Mouse (Mus musculus) lung, postnatal 4 days (tissue): ENCODE data around the gene Smg6.
"Not testable (repeated sequence)": the region's sequence is repeated elsewhere in the genome, so short reads cannot be mapped to it uniquely, and the experiment has no call there.

Experiments used
- DNase-seq, 2 experiments: peaks; one replicate each; pipeline ENCODE4 v3.0.0; 2021

Gene Smg6

DNA sequence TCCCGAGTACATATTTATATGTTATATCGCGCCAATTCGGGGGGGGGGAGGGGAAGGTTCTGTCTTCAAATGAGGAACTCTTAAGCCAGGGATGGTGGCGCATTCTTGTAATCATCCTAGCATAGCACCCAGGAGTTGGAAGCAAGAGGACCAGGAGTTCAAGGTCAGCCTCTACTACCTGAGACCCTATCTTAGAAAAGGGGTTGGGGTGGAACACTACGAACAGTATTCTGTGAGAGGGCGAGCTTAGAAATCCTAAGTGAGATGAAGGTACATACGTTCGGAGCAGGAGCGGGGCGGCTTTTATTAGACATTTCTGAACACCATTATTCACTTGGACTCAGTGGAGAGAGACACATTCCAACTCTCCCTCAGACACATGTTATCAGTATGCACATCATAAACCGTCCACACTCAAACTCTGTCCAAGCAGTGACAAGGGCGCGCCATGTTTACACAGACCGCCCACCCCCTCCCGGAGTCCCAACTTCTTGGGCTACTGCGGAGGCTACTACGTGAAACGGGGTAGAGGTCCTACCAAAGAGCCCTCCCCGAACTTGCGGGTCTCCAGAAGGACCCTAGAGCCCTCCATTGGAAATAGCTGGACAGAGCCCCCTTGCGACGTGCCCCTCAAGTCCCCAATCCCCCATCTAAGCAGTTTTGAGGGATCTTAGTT lies 243.9 kb downstream of the Smg6 start, which contains the start of gene Hic1:
Hic1 (minus strand) TSS at position 115 of the 676 bp plus-strand sequence.
- DNase-seq, result peak; percentile 45 to 60

DNA sequence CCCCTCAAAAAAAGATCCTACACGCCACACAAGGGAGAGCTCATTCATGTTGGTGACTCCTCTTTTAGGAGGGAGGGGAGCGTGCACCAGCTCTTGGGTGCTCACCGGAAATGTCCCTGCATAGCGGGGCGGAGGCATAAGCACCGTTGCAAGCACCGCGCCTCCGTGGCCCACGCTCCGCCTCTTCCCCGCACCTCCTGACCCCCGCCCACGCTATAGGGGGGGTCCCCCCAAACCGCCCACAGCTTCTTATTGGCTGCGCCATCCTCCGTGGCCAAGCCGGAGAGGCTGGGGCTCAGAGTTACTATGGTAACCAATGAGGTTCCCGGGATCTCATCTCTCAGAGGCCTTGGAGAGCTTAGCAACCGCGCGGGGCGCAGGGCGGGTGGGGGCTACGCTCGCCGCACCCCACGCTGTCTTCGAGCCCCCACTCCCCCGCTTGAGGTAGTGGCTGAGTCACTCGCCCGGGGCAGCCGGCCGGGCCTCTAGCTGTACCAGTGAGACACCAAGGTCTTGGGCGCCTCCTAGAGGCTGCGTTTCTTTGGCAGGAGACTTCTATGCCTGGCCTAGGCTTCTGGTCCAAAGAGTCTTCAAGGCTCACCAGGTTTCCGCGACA lies 244.6 kb downstream of the Smg6 start:
- peak; percentile 92 to 93 for DNase-seq

DNA sequence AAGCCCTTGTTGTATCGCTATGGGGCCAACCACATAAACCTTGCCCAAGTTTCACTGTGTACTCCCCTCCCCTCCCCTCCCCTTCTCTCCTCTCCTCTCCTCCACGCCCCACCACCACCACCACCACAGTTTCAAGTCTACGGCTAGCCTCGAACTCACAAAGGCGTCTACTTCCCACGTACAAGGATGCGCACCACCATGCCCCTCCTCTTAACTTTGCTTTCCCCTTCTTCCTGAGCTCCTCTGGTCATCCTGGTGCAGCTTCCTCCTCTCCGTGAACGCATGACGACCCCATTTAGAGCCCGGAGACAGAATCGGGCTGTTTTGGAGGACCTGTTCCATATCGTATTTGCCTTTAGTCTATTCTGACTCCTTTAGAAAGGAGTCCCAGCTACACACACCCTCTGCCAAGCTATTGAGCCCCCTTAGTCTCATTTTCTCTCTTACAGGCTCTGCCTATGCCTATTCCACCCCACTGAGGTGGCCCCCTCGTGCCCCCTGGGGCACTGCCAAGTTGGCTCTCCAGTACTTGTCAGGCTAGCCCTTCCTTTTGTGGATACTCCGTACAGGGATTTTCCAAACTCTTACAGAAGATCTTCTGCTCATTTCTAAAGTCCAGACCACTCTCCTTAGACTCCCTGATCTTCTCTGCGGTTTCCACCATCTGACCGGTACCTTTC lies 245.7 kb downstream of the Smg6 start:
- DNase-seq, result peak in 1 of 2 experiments; percentile 20

DNA sequence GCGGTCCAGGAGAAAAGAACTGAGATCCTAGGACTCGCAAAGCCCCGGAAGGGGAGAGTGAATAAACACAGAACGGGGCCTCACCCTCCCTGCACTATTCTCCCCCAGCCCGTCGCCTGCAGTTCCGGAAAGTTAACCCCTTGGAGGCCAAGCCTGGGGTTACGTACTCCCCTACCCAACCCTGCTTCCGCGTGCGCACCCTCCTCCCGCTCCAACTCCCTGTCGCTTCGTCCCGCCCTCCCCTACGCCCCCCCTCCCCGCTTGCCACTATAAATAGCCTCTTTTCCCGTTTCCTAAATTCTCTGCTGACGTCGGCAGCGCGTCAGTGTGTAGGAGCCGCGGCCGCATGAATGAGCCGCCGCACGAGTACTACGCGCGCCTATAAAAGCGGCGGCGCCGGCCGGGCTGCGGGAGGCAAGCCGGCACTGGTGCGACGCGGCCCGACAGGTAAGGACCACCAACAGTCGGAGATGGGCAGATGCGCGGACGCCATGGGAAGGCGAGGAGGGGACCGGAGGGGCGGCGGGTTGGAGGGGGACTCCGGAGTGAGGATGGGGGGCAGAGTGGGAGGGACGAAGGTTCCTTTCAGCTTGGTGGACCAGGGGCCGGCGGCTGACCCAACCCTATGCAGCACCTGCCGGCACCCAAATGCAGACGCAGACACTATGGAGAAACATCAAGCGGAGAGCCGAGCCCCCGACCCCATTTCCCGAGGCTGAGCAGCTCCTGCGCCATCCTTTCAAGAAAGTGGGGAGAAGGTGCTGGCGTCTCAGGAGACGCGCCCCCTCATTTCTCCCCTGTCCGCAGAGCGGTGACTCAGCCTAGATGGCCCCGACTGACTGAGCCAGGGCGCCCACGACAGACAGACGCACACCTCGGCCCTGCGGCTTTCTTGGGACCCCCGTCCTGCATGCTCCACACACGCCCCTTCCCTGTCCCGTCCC lies 246.8 kb downstream of the Smg6 start:
- DNase-seq, result peak; percentile 43 to 49

DNA sequence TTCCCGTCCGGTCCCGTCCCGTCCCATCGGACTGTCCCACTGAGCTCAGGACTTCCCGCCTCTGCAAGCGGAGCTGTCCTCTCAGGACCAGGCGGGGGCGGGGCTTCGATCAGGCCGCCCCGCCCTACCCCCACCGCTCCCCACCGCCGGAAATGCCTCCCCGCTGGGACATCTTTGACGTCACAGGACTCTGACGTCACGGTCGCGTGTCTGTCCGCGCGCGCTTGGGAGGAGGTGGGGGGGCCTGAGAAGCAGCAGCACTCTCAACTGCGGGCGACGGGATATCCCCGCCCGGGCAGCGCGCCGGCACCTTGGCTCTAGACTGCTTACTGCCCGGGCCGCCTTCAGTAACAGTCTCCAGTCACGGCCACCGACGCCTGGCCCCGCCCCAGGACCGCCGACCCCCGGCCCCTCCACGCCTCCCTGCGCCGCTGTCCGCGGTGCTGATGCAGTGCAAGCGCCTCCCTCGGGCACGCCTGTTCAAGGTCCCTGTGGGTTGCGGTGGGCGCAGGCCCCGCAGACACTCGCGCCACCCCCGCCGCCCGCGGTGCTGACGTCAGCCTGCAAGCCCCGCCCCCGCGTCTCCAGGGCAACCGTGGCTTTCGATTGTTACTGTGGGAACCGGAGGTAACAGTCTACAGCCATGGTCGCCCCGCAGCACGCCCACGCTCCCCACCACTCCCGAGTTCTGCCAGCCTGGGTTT lies 247.6 kb downstream of the Smg6 start:
- peak; percentile 89 to 90 for DNase-seq

- no peak for DNase-seq
These were observed 248.2 kb downstream of the Smg6 start for GRCm38 (mm10) chr11:75173799-75174165.

DNA sequence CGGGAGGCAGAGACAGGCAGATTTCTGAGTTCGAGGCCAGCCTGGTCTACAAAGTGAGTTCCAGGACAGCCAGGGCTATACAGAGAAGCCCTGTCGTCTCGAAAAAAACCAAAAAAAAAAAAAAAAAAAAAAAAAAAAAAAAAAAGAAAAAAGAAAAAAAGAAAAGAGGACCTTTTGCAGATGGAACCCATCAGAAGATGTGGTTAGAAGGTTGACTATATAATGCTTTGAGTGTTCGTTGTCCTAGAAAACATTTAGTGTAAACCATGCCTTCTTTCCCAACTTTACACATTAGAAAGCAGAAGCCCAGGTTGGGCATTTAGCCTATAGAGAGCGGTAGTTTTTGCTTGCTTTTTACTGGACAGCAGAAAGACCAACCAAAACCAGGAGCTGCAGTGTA lies 249.0 kb downstream of the Smg6 start:
- DNase-seq, result not testable (repeated sequence)

GRCm38 (mm10) chr11:75178011-75178410 lies 252.4 kb downstream of the Smg6 start:
- no peak for DNase-seq

DNA sequence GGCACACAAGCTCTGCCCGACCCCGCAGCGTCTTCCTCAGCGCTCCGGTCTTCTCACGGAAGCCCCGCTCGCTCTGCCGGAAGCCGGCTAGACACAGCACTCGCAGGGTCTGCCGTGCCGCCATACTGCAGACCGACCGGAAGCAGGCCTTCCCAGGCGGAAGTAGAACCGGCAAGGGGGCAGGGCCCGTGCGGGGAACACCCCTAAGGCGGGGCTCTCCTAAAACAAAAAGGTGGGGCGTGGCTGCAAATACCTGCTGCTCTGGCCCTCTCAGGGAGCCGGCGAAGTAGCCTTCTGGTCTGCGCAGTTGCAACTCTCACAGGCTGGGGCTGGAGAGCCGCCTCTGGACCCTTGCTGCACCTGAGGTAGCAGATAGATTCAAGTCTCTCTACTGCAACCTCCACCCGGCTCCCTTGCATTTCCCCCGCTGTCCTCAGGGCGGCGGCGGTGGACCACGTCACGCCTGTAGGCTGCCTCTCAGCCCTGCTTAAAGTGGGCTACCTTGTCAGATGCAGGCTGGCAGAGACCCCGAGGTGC lies 253.1 kb downstream of the Smg6 start, which contains the start of gene Ovca2:
Ovca2 (minus strand) TSS at position 164 of the 537 bp plus-strand sequence.
- DNase-seq, result peak; percentile 92 to 95

DNA sequence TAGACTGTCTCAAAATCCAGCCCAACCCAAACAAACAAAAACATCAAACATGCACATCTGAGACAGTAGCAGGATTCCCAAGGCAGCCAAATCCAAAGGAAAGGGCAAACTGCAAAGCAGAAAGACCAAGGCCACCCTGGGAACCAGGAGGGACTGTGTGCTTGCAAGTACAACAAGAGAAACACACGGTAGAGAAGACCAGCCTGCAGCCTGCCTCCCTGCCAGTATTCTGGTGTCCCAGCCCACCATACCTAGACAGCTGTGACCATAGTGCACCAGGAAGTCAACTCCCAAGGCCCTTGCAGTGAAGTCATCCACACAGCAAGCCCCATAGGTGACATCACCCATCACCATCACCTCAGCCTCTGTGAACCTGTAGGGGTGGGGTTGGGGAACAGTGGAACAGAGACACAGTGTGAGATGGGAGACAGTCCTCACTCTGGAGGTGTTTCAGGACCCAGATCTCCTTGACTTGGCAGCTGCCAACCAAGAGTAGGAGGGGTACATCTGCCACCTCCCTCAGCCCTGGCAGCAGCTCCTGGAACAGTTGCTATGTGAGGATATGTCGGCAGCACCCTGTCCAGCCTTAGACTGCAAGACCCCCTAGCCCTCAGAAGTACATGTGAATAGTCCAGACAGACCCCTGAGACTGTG lies 258.4 kb downstream of the Smg6 start:
- no peak for DNase-seq

GRCm38 (mm10) chr11:75184573-75184972 lies 258.9 kb downstream of the Smg6 start:
- DNase-seq, result no peak

DNA sequence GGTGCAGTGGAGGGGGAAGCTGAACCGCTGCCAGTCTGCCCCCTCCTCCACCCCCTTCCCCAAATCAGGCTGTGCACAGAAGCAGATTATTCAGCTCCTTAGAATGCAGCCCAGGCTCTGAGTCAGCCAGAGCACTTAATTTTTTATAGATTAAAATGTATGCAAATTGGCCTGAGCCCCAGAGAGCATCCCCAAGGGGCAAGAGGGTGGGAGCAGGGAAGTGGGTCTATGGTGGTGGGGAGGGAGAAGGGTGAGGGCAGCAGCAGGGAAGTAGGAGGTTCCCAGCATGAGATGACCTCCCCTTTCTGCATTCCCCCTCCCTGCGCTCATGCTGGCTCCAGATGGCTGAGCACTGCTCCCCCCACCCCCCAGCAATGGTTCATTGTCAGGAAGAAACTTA lies 259.4 kb downstream of the Smg6 start:
- DNase-seq, result no peak

GRCm38 (mm10) chr11:75189713-75190370 lies 264.2 kb downstream of the Smg6 start:
- DNase-seq, result no peak

GRCm38 (mm10) chr11:75190371-75190724 lies 264.7 kb downstream of the Smg6 start:
- peak; percentile 89 to 90 for DNase-seq

GRCm38 (mm10) chr11:75190905-75191441 lies 265.4 kb downstream of the Smg6 start, which contains the start of gene Dph1:
Gene Dph1, minus strand, starts transcription at chr11:75191241.
- DNase-seq, result no peak

DNA sequence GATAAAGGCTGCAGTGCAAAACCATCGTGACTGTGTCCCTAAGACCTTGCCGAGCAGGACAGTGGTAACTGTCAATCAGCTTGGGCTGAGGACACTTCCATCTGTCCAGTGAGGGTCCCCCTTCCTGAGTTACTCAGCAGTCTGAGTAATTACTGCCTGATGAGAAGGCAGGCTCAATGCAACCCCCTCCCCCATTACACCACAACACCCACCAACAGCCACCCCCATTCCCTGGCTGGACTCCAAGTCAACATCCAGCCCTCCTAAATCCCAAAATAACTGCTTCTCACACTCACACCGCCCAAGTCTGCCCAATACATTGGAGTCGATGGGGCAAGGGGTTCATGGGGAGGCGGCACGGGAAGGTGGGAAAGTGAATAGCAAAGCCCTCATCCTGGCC lies 266.2 kb downstream of the Smg6 start:
- DNase-seq, result no peak

GRCm38 (mm10) chr11:75192336-75193214 lies 267.0 kb downstream of the Smg6 start:
- DNase-seq, result peak; percentile 86 to 89

DNA sequence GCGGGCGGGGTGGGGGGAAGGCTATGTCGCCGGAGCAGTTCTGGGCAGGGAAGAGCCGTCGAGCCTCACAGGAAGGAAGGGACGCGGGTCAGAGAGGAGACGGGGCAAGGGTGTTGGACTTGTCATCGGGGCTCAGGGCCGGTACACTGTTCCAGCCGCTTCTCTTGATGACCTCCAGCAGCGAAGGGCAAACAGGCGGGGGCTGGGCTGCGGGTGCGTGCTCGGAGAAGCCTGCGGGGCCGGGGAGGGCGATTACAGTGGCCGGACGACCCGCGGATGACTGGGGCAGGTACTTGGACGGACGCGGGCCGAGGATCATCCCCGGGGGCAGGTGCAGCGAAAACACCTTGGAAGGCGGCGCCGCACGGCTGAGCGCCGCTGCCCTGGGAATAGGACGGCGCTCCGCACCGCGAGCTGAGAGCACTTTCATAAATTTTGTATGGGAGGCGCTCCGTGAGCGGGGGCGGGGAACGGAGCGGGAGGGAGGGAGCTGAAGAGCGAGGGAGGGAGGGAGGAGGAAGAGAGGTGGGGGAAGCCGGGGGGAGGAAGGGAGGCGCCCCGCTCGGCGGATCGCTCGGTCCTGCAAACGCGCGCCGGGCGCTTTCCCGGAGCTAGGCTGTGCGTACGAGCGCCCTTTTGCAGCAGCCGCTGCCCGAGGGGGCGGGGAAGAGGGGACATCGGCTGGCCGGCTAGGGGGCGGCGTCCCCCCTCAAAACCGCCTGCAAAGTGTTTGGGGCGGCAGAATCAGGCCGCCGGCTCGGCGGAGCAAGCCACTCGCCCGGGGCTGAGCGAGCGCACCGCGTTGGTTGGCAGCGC lies 267.8 kb downstream of the Smg6 start, which contains the start of gene Rtn4rl1:
Rtn4rl1 (plus strand) TSS at position 528 of the 816 bp plus-strand sequence.
- DNase-seq, result peak; percentile 68 to 77
